Mouse (Mus musculus) lung, postnatal 10 days (tissue): ENCODE data around the gene Foxp1.

Experiments
- DNase-seq: peaks from one replicate; pipeline ENCODE4 v3.0.0; 2021

Foxp1 gene

GRCm38 (mm10) chr6:99200656-99201055 lies 321.9 kb downstream of the Foxp1 start:
- DNase-seq = peak; percentile 15

- DNase-seq = no peak
Observed at GRCm38 (mm10) chr6:99199277-99199676, 323.2 kb downstream of the Foxp1 start.

GRCm38 (mm10) chr6:99193697-99194096 lies 328.8 kb downstream of the Foxp1 start:
- peak; percentile 69 for DNase-seq

- DNase-seq = peak; percentile 11
Observed at GRCm38 (mm10) chr6:99191636-99192137, 330.8 kb downstream of the Foxp1 start.

- no peak for DNase-seq
Observed at GRCm38 (mm10) chr6:99191041-99191635, 331.4 kb downstream of the Foxp1 start.

GRCm38 (mm10) chr6:99189967-99190366 lies 332.6 kb downstream of the Foxp1 start:
- DNase-seq = no peak

GRCm38 (mm10) chr6:99188366-99189216 lies 333.9 kb downstream of the Foxp1 start:
- DNase-seq = no peak

- no peak for DNase-seq
Observed at GRCm38 (mm10) chr6:99187914-99188313, 334.6 kb downstream of the Foxp1 start.

- no peak for DNase-seq
Observed at GRCm38 (mm10) chr6:99187415-99187814, 335.1 kb downstream of the Foxp1 start.

GRCm38 (mm10) chr6:99186569-99186968 lies 336.0 kb downstream of the Foxp1 start:
- no peak for DNase-seq

GRCm38 (mm10) chr6:99185797-99186196 lies 336.7 kb downstream of the Foxp1 start:
- no peak for DNase-seq

GRCm38 (mm10) chr6:99184051-99184450 lies 338.5 kb downstream of the Foxp1 start:
- DNase-seq = no peak

- DNase-seq = no peak
Observed at GRCm38 (mm10) chr6:99182777-99183176, 339.7 kb downstream of the Foxp1 start.

- DNase-seq = no peak
Observed at GRCm38 (mm10) chr6:99176216-99176615, 346.3 kb downstream of the Foxp1 start.

GRCm38 (mm10) chr6:99175377-99175776 lies 347.1 kb downstream of the Foxp1 start:
- DNase-seq = peak; percentile 71

- DNase-seq = peak; percentile 29
Observed at GRCm38 (mm10) chr6:99173902-99174210, 348.7 kb downstream of the Foxp1 start.

- DNase-seq = no peak
Observed at GRCm38 (mm10) chr6:99173066-99173901, 349.2 kb downstream of the Foxp1 start.

GRCm38 (mm10) chr6:99172589-99172986 lies 349.9 kb downstream of the Foxp1 start:
- DNase-seq = no peak

- peak; percentile 78 for DNase-seq
Observed at GRCm38 (mm10) chr6:99171901-99172588, 350.5 kb downstream of the Foxp1 start.

- no peak for DNase-seq
Observed at GRCm38 (mm10) chr6:99171281-99171825, 351.2 kb downstream of the Foxp1 start.

- peak; percentile 34 for DNase-seq
Observed at GRCm38 (mm10) chr6:99168727-99169126, 353.8 kb downstream of the Foxp1 start.

GRCm38 (mm10) chr6:99167001-99167400 lies 355.5 kb downstream of the Foxp1 start:
- no peak for DNase-seq
